Mouse (Mus musculus): ENCODE data around the gene Prim2. TPM values are rescaled to one million over a fixed set of nuclear protein-coding genes. Genes with fewer than 3 reads are reported as not detected.

Gene Prim2
- total RNA-seq, 2 experiments from 2014 or later: 2.4 TPM

GRCm38 (mm10) chr1:33564032-33564431, 105.6 kb downstream of the Prim2 start:
- DNase-seq: no peak
- intact Hi-C loops (cut with DNase I): no loop called here

DNA sequence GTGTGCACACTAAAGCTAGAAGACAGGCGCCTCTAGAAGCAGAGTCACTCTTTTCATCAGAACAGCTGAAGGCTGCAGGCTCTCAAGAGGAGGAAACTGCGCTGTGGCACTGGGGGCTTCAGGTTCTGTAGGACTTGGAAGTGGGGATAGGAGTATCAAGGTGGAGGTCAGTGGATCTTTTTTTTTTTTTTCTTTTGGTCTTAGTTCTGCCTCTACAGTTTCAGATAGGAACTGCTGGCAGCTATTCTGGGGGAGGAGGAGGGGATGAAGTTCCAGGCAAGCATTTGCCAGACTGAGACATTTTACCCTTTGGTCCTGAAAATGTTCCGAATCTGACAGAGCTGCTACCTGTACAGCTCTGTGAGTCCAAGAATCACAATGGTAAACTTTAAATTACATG, 106.0 kb downstream of the Prim2 start:
- intact Hi-C loops (cut with DNase I): no loop called here
- DNase-seq: no peak

DNA sequence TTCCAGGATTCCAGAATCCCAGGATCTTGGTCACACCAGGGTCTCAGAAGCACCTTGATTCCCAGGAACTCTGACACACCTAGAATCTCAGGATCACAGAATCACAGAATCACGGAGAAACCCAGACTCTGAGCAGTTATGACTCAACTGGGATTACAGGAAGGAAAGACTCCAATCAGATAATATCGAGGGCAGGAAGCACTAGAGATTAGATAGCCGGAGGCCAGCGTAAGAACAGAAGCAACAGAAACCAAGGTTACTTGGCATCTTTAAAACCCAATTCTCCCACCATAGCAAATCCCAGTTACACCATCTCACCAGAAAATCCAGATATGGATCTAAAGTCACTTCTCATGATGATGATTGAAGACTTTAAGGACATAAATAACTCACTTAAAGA, 113.0 kb downstream of the Prim2 start:
- no peak for DNase-seq
- intact Hi-C loops (cut with DNase I): no loop called here

- intact Hi-C loops (cut with DNase I): no loop called here
- DNase-seq: no peak
Measured at GRCm38 (mm10) chr1:33555626-33556025, 114.0 kb downstream of the Prim2 start.

DNA sequence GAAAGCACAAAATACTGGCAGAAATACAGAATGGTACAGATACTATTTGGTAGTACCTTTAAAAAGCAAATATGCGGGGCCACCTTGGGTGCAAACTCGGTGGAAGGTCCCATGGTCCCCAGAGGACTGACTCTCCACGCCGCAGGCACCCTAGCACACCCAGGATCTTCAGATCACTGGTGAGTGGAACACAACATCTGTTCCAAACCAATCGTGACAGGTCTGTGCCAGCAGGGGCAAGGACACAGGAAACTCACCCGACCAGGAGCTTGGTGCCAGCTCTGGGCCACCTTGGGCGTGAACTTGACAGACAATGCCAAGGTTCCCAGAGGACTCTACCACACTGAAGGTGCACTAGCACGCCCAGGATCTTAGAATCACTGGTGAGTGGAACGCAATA, 118.2 kb downstream of the Prim2 start:
- intact Hi-C loops (cut with DNase I): no loop called here
- DNase-seq: no peak

DNA sequence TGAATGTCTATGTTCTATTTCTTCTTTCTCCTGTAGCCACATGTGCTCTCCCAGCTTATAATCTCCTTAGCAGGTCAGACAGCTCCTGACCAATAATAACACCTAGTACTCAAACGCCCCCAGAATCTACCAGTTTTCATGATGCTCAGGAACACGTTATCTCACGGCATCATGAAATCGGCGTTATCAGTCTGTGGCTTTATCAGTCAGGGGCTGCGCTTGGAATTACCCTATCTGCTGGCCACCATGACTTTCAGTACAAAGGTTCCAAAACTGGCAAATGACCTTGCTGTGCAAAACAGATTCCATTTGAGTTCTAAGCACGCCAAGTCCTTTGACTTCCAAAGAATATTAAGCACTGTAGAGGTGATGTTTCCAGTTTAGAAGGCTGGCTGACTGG, 127.9 kb downstream of the Prim2 start:
- no peak for DNase-seq
- intact Hi-C loops (cut with DNase I): no loop called here

DNA sequence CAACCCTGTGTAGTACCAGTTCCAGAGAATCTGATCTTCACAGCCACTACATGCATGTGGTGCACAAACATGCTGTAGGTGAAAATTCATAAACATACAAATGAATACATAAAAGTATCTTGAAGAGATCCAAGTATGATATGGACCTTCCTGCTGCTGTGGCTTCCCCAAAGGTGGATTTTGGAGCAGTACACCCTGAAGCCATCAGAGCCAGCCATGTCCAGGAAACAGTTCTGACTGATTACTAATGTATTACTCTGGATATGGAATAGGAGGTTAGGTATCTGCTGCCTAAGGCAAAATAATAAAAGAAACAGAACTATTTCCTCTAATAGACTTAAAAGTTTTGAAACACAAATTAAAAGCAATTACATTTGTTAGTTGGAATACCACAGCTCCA, 131.6 kb downstream of the Prim2 start:
- intact Hi-C loops (cut with DNase I): no loop called here
- DNase-seq: no peak

DNA sequence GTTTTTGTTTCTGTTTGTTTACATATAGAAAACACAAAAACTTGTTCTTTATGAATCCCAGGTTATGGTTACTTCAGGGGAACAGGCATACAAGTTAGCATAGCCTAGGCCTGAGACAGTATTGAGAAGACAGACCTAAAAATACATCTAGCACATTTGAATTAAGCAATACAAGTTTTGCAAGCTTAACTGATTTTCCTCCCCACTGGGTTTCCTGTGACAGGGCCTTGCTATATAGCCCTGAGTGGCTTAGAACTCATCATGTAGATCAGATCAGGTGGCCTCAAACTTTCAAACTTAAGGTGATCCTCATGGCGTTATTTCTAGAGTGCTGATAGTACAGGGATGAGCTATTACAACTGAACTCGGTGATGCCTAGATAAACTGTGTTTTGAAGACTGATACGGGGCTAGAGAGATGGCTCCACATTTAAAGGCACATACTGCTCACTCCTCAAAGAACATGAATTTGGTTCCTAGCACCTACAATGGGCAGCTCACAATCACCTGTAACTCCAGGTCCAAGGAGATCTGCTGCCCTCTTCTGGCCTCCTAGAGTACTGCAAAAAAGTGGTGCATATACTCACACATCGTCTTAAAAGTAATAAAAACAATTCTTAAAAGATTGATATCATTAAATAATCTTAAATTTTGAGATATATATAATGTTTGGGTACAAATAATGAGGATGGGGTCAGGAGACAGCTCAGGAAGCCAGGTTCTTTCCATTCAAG, 133.2 kb downstream of the Prim2 start:
- intact Hi-C loops (cut with DNase I): no loop called here
- DNase-seq: no peak

GRCm38 (mm10) chr1:33535140-33535686, 134.4 kb downstream of the Prim2 start:
- intact Hi-C loops (cut with DNase I): no loop called here
- DNase-seq: no peak

DNA sequence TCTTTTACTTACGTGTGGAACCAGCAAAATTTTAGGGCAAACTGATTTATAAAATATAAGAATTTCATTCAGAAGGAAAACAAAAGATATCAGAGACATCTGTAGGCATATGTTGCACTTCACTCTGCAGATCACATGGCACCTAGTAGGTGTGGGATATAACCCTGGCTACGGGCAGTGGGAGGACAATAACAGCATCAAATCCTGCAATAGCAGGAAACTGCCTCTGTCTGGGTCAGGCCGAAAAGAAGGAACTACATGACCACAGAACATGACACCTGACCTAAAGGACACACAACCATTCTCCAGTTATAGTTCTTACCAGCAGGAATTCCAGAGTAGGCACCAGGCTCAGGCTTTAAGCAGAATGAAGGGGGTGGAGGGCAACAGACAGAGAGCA, 137.7 kb downstream of the Prim2 start:
- intact Hi-C loops (cut with DNase I): no loop called here
- no peak for DNase-seq

DNA sequence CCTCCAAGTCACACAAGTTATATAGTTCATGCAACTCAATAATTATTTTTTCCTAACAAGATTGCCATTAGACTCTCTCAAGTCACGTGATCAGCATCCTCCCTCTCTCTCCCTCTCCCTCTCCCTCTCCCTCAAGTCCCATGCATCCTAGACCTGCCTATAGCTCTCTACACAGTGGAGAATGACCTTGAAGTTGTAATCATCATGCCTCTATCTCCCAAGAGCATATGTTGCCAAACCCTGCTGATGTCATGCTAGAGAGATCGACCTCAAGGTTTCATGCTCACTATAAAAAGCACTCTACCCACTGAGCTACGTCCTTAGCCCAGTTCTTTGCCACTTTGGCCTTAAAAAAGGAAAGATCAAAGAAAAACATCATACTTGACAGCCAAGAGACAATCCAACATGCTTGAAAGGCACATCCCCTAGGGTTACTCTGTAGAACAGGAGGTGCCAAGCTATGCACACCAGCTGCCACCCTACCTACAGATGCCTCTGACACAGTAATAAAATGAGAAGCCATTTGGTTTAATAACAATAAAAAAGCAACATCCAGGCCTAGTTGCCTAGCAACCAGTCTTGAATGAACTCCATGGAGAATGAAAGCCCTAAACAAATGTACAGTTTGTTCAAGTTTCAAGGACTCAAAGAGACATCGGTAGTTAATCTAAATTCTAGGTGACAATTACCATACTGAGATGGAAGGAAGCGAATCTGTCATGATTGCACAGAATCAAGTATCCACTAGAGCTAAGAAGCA, 138.3 kb downstream of the Prim2 start:
- no peak for DNase-seq
- intact Hi-C loops (cut with DNase I): no loop called here

DNA sequence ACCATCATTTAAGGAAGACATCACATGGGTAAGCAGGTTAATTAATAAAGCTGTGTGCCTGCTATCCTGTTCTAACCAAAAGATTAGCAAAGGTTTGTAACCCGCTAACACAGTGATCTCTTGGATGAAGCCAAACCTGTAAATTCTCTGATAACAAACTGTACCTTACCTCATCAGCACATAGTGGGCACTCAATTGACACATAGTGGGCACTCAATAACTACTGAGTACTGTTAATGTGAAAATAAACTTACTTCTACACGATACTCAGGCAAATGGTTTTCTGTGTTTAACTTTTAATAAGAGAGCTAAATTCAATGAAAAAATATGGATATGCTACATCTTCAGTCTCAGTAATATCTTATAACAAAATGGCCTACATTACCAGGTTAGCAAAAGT, 139.1 kb downstream of the Prim2 start:
- no peak for DNase-seq
- intact Hi-C loops (cut with DNase I): no loop called here

- intact Hi-C loops (cut with DNase I): no loop called here
Measured at GRCm38 (mm10) chr1:33529543-33530232, 139.9 kb downstream of the Prim2 start.

DNA sequence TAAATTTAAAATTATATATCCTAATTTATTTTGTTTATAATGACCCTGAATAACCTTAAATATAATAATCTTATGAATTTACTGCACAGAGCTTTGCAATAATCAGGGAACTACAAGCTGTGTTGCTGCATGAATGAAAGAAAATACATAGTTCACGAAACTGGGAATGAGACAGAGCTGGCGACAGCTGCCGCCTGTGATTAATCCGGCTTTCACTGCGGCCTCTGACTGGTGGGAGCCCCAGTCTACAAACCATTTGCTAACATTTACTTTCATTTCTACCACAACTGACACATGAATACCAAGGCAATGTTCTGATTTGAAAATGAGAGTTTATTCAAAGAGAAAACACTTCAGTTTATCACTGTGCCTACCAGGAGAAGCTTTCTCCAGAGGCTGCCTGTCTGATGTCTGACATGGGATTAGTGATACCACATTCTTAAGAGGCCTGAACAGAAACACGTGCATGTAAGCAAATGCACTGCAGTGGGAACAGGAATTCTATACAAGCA, 142.2 kb downstream of the Prim2 start:
- no peak for DNase-seq
- intact Hi-C loops (cut with DNase I): no loop called here

More at GRCm38 (mm10) chr1:33529543-33530232, 139.9 kb downstream of the Prim2 start:
- no peak for DNase-seq

DNA sequence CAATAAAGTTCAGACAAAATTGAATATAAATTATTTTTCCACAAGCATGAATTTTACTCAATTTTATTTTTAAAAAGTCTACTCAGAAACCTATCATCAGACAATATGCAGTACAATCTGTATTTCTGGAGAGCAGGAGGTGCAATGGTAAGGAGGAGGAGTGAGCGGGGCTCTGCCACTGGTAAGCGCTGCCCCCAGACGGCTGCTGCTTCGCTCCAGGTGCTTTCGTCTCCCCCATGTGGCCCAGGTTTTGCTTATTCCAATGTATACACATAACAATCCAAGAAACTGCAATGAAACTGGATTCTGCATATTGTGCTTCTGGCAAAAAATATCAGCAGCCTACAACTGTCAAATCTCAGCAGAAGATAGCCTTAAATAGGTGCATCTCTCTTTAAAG, 146.4 kb downstream of the Prim2 start:
- DNase-seq: no peak
- intact Hi-C loops (cut with DNase I): no loop called here

DNA sequence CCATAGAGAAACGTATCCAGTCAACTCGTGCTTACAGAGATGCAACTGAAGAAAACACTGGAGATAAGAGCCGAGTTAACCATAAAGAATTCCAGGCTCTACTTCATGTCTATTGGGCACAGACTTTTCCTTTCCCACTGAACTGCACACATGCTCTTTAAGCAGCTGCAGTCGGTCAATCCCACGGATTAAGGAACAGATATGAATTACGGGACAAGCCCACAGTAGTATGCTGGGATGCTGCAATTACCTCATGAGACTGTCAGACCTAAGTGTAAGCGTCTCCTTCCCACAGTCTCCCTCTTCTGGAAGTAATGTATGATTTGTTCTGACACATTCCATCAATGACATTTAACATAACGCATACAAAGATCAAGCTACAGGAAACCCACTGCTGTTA, 154.5 kb downstream of the Prim2 start:
- intact Hi-C loops (cut with DNase I): no loop called here
- DNase-seq: no peak

GRCm38 (mm10) chr1:33511310-33511709, 158.3 kb downstream of the Prim2 start:
- intact Hi-C loops (cut with DNase I): no loop called here

DNA sequence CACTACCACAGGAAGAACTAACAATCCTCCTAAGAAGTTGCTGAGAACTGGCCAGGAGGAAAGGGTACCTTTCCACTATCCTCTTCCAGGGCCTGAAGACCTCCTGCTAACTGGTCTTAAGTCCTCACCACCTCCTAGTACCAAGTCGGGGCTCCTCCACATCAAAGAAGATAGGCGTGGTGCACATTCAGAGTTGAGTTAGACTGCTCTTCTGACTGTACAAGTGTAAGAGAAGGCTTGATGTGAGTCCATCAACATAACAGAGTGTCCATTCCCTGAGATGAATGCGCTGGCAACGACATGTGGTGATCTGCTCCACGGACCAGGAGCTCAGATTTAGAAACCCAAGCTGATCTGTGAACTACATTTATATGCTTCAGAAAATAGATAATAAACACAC, 165.2 kb downstream of the Prim2 start:
- intact Hi-C loops (cut with DNase I): no loop called here
- no peak for DNase-seq

More at GRCm38 (mm10) chr1:33511310-33511709, 158.3 kb downstream of the Prim2 start:
- no peak for DNase-seq

DNA sequence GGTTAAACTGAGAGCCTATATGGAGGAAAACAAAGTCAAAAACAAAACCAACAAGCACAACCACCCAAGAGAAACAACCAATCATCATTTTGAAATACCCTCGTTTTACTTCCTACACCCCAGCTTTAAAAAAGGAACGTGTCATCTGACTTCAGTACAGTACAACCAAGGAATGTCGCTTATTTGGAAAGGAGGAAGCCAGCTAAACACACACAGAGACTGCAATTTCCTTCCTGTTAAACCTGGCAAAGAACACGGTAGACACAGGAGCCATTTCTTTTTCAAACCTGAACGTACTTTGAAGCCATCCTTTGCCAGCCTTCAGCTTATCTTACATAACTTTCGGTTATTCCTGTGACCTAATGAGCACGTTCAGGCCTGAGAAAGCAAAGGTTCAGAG, 166.7 kb downstream of the Prim2 start:
- intact Hi-C loops (cut with DNase I): no loop called here
- DNase-seq: no peak

DNA sequence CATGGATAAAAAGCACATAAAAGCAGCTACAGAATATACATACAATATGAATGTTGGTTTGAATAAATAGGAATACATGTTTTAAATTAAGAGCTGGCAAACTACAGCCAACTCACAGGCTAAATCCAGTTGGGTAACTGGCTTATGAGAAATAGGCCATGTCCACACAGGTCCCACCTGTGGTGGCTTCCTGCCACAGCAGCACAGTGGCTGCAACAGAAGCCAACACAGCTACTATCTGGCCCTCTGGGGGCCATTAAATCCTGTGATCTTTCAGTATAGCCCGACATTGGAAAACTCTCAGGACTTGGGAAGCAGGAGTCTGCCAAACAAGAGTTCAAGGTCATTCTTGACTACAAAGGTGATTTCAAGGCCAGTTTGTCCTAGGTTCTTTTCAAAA, 167.3 kb downstream of the Prim2 start:
- intact Hi-C loops (cut with DNase I): no loop called here
- DNase-seq: no peak

- no peak for DNase-seq
- intact Hi-C loops (cut with DNase I): no loop called here
Measured at GRCm38 (mm10) chr1:33500111-33500510, 169.5 kb downstream of the Prim2 start.

Measured in heart, postnatal 36 days (tissue).